8 mouse cellular contexts compared by ENCODE assay signal in genomic region chr7:25267301-25267750, GRCm38 (mm10). TPM values are rescaled to one million over a fixed set of nuclear protein-coding genes. Genes with fewer than 3 reads are reported as not detected.
DNase-seq lines count a peak whose midpoint lies in the region; ATAC-seq and TF ChIP-seq lines count a peak whose summit lies in the region.

TSS of gene Cic (plus strand) at chr7:25267704.

- H3K9me3 ChIP-seq in embryonic facial prominence, embryonic 11.5 days (replicated peaks; ENCODE audit: control insufficient read depth, low read length) = no peaks in the 10 kb centered on the region
- H3K9me3 ChIP-seq in intestine, embryonic 16.5 days (ENCODE audit: control insufficient read depth, low read length) = no peaks in the 10 kb centered on the region

- peaks cover 4% of the 10 kb centered on the region; the same call in 1 of the 2 replicates for H3K36me3 ChIP-seq in embryonic facial prominence, embryonic 11.5 days (replicated peaks; ENCODE audit: control insufficient read depth, insufficient read depth, low read depth, low read length)
- no peaks in the 10 kb centered on the region; the same call in 1 of the 2 replicates for H3K36me3 ChIP-seq in intestine, embryonic 16.5 days (ENCODE audit: control insufficient read depth, insufficient read depth, low read length)
- H3K36me3 ChIP-seq in small intestine, adult 2 months (ENCODE audit: control insufficient read depth, insufficient read depth, low read length) = peaks cover 12% of the 10 kb centered on the region

- DNase-seq in 3T3-L1 (ENCODE audit: low read depth, low spot score) = peak; percentile 99
- peak; percentile 99 for DNase-seq in adrenal gland, postnatal 14 days
- peak; percentile 100 for DNase-seq in embryonic facial prominence, embryonic 11.5 days (ENCODE audit: low spot score)
- DNase-seq in gonadal fat pad, adult 2 months (ENCODE audit: low read depth) = peak; percentile 94
- DNase-seq in left cerebral cortex, postnatal 25 days (ENCODE audit: low spot score in 2 of 2) = peak; percentile 100
- peak; percentile 99 for DNase-seq in mesoderm, embryonic 11.5 days (ENCODE audit: low read depth, low spot score)

- 0 out of 2 replicates have a peak within 1 kb of the TSS, but pooled peaks have one; percentile 49 for H3K27ac ChIP-seq in embryonic facial prominence, embryonic 11.5 days (replicated peaks; ENCODE audit: low read depth, low read length)
- peak within 1 kb of the TSS; percentile 81 for H3K27ac ChIP-seq in intestine, embryonic 16.5 days (ENCODE audit: low read length)
- peak within 1 kb of the TSS; percentile 95 for H3K27ac ChIP-seq in small intestine, adult 2 months (ENCODE audit: insufficient read depth, low read depth, low read length)

- H3K4me1 ChIP-seq in embryonic facial prominence, embryonic 11.5 days (ENCODE audit: control insufficient read depth, insufficient read depth, low read length) = peaks cover 5% of the 10 kb centered on the region; the same call in 1 of the 2 replicates
- peaks cover 19% of the 10 kb centered on the region for H3K4me1 ChIP-seq in intestine, embryonic 16.5 days (ENCODE audit: control insufficient read depth, insufficient read depth, low read length)
- H3K4me1 ChIP-seq in small intestine, adult 2 months (ENCODE audit: control insufficient read depth, insufficient read depth, insufficient read length, low read length) = peaks cover 7% of the 10 kb centered on the region

- H3K27me3 ChIP-seq in embryonic facial prominence, embryonic 11.5 days (ENCODE audit: control insufficient read depth, insufficient read depth, low read length) = no peaks in the 10 kb centered on the region
- no peaks in the 10 kb centered on the region for H3K27me3 ChIP-seq in intestine, embryonic 16.5 days (replicated peaks; ENCODE audit: control insufficient read depth, insufficient read depth, low read length)
- no peaks in the 10 kb centered on the region for H3K27me3 ChIP-seq in small intestine, adult 2 months (ENCODE audit: control insufficient read depth, insufficient read depth, low read length)

- H3K9ac ChIP-seq in embryonic facial prominence, embryonic 11.5 days (replicated peaks; ENCODE audit: low read length) = peak within 1 kb of the TSS; percentile 69
- peak within 1 kb of the TSS; percentile 94 for H3K9ac ChIP-seq in intestine, embryonic 16.5 days (ENCODE audit: low read depth, low read length)

- H3K4me3 ChIP-seq in embryonic facial prominence, embryonic 11.5 days (ENCODE audit: low read depth, low read length) = peak within 1 kb of the TSS; percentile 58
- peak within 1 kb of the TSS; percentile 87 for H3K4me3 ChIP-seq in intestine, embryonic 16.5 days (ENCODE audit: low read length)
- H3K4me3 ChIP-seq in small intestine, adult 2 months (ENCODE audit: low read depth, low read length) = peak within 1 kb of the TSS; percentile 88

- H3K4me2 ChIP-seq in embryonic facial prominence, embryonic 11.5 days (ENCODE audit: low read depth, low read length) = peak within 1 kb of the TSS; percentile 61
- peak within 1 kb of the TSS; percentile 80 for H3K4me2 ChIP-seq in intestine, embryonic 16.5 days (ENCODE audit: low read depth, low read length)

- peak; percentile 79 for ATAC-seq in embryonic facial prominence, embryonic 11.5 days (replicated peaks; ENCODE audit: insufficient number of reproducible peaks, low FRiP score, low TSS enrichment, low read depth)
- peak; percentile 88 for ATAC-seq in intestine, embryonic 16.5 days

- TF ChIP-seq CTCF in small intestine, adult 2 months (IDR thresholded peaks at IDR 0.05; ENCODE audit: extremely low read depth, insufficient read length, insufficient replicate concordance, low read depth, low read length) = no peak

- under 1% methylated on average over 29 of the region's 29 CpGs for WGBS in embryonic facial prominence, embryonic 11.5 days
- 0% methylated on average over 29 of the region's 29 CpGs for WGBS in intestine, embryonic 16.5 days
- under 1% methylated on average over 29 of the region's 29 CpGs for WGBS in small intestine, adult 2 months

- intact Hi-C loops in left cerebral cortex, postnatal 25 days (cut with DNase I) = no loop called here

- TF ChIP-seq POLR2A in small intestine, adult 2 months (IDR thresholded peaks at IDR 0.05; ENCODE audit: low read depth, low read length) = peak; percentile 15; the same call in 1 of the 2 replicates

RNA-seq across cellular contexts. Expression of gene Cic, which starts in this region (rescaled TPM):
- total RNA-seq in adrenal gland, postnatal 14 days (2021) = 115 and 127 TPM in 2 replicates
- 26.6 and 27.0 TPM in 2 replicates for polyA plus RNA-seq in embryonic facial prominence, embryonic 11.5 days (2014; fragmentation: Nextera tagmentation; extraction: Ambion mirVana)
- polyA plus RNA-seq in gonadal fat pad, adult 2 months (2012; rRNA removed) = 54.4 and 81.6 TPM in 2 replicates
- 17.3 and 19.9 TPM in 2 replicates for polyA plus RNA-seq in intestine, embryonic 16.5 days (2015; fragmentation: Nextera tagmentation; extraction: Ambion mirVana)
- 100 to 1,000 TPM; 211 to 223 TPM for total RNA-seq in left cerebral cortex, postnatal 25 days (2021)
- 35.6 and 65.6 TPM in 2 replicates for polyA plus RNA-seq in small intestine, adult 2 months (2012; rRNA removed)

Comparison
In these comparisons a context has a peak if more than half of its experiments do, and no peak if none do; other contexts are left out.
1. Peak in every context shown above with its lines: DNase-seq, ATAC-seq, H3K4me3 ChIP-seq and H3K27ac ChIP-seq.